Mouse (Mus musculus): ENCODE data around the gene Pold2.

The Pold2 gene

DNA sequence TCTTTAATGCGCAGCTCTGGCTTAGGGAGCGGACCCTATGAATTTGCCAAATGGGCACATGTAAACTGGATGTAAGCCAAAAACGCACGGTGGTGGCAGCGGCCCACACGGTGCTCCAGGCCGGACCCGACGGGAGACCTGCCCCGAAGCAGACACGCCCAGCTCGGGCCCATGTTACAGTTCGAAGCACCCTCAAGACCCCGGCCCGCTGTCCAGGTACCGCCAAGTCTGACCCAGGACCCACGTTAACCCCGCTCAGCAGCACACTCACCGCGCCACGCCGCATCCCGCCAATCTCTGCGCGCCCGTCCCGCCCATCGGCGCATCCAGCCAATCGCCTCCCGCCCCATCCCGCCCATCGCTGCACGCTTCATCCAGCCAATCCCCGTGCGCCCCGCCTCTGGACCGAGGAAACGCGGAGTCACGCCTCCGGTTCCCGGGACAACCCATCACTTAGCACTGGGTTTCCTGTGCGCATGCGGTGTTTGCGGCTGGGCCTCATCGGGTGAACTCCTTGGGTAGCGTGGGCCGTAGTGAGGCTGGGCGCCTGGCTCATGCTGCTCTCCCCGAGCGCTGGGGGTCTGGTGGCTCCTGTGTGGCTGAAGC, at the start of gene Pold2:
TSS of gene Pold2 (minus strand) at position 372 of the 606 bp plus-strand sequence.
- peak; percentile 82 for DNase-seq (ENCODE audit: low spot score)

DNA sequence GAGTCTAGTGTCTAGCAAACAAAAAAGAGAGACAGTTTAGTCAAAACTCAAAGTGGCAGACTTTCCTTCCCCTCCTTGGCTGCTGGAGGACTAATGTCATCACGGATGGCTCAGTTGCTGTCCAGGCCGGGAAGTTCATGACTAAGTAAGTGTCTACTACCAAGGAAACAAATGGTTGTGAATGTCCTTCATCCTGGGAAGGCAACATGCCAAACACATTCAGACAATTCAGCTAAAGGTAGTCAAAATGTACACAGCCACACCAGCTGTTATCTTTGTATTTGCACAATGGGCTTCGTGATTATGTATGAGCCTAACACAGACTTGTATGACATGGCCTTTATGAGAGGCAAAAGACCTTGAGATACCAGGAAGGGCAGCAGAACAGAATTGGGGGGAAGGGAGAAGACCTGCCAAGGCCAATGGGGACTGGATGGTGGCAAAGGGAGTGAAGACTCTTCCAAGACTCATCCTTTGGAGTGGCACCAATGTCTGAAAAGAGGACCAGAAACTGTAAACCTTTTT, 48.7 kb upstream of the Pold2 start:
- no peak for DNase-seq (ENCODE audit: low spot score)

DNA sequence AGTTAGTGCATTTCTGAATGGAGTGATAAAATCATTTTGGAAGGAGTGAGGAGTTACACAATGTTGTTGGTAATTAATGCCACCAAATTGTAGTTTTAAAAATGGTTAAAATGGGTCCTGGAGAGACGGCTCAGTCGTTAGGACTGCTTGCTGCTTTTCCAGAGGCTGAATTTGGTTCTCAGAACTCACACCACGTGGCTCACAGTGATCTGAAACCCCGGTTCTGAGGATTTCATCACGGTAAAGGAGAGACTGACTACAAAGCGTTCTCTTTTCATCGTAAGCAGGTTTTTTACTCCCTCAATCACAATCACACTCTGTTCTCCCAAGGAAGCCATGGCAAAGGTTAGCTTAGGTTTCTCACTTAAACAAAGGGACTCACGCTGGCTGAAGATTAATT, 46.6 kb upstream of the Pold2 start:
- no peak for DNase-seq (ENCODE audit: low spot score)

DNA sequence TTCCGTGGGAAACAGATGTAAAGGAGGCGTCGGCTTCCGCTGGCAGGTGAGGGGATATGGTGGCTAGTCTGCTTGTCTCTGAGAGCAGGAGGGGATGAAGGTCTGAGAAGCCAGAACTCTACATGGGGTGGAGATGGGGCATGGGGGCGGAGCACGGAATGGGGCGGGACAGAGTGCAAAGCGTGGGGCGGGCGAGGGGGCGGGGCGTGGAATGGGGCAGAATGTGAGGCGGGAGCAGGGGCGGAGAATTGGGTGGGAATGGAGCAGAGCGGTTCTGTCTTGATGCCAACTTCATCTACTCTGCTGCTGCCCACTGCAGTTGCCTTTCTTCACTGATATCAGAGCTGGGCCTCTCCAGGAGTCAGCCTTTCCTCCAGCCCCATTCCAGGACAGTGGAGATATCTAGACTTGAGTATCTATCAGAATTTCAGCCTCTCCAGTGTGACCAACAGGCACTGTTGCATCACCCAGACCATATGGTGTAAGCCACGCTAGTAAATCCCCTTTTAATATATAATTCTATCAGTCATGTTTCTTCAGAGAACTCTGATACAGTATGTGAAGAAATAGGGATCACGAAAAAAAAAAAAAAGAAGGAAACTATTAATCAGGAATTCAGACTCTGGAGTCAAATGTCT, 42.4 kb upstream of the Pold2 start:
- no peak for DNase-seq (ENCODE audit: low spot score)

DNA sequence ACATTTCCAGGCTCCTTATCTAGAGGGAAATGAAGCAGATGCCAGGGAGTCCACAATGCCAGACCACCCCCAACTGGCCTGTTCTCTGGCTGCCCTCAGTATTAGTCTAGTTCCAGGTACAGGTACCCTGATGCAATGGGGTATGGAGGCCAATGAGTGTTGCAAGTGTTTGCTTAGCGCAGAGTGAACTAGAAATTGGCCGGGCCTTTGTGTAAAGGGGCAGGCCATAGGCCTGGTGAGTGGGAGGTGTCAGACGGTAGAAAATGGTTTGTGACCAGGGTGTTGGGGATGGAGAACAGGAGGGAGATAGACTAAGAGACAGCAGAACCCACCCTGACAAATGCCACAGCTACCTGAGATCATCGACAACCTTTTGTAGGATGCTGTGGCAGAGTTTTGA, 41.5 kb upstream of the Pold2 start:
- no peak for DNase-seq (ENCODE audit: low spot score)

DNA sequence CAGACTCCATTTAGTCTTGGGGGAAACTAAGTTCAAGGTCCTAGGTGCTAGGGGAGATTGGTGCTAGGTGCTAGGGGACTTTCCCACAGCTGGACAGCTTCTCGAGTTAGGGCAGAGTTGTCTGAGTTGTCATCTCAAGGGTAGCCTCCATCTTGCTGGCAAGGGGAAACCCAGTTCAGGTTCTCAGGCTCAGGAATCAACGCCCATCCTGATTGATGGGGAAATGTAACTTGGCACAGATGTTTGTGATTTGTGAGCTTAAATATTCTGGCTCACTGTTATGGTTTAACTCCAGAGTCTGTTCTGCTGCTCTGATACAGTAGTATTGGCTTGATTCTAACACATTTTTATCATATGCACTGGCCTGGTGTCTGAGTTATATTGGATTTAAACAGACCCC, 40.0 kb upstream of the Pold2 start:
- DNase-seq (ENCODE audit: low spot score): no peak

DNA sequence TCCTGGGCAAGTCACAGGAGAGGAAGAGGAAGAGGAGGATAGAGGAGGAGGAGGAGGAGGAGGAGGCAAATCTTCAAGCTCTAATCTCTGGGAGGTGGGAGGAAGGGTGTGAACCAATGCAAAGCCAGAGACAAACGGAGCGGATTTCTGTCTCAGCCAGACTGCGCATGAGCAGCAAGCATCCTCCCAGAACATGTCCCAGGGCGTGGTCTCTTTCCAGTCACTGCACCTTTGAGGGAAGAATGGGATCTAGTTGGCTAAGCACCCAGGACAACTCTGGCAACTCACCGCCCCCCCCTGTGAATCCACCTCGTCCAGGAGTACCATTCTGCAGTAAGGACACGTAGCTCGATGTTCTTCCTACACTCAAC, 38.1 kb upstream of the Pold2 start:
- DNase-seq (ENCODE audit: low spot score): no peak

DNA sequence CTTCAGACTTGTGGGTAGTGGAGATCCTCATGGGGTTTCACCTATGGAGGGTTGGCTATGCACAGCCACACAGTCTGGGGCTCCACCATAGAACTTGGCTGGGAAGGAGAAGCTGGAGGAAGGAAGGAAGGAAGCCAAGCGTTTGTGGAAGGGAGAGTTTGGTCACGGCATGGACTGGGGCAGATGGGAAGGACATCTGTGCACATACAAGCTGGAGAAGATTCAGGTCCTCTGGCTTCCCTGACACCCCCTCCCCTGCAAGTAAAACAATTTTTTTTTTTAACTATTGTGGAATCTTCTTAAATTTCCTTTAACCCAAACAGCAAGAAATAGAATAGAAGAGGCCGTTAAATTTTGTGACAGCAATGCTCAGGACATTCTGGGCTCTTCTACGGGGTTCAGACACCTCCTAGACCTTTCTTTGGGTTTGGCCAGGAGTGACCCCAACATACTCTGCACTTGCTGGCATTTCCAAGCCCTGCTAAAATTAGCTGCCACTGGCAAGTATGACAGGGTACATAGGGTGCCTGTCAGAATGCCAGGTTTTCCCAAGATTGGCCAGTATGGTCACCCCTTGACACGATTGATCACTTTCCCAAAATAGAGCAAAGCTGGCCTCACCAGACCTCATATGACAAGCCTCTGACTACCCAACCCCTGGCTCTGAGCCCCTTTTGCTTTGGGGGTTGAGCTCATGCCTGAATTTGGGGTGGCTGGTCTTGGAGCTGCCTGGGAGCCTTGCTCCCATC, 37.5 kb upstream of the Pold2 start:
- no peak for DNase-seq (ENCODE audit: low spot score)

DNA sequence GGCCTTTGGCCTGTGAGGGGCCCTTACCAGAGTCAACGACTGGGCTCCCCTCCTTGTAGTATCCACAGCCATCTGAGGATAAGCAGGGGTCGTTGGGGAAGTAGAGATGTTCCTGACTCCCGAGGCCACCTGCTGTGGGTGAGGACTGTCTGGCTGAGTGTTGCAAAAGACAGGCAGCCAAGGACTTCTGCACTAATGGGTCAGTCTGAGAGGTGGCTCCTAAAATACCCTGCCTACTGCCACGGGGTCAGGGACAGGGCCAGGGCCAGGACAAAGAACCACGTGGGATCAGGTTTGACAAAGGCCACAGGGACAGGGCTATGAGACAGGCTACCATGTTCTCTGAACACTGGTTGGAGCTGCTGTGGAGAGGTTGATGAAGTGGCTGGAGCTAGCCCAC, 36.8 kb upstream of the Pold2 start:
- no peak for DNase-seq (ENCODE audit: low spot score)

DNA sequence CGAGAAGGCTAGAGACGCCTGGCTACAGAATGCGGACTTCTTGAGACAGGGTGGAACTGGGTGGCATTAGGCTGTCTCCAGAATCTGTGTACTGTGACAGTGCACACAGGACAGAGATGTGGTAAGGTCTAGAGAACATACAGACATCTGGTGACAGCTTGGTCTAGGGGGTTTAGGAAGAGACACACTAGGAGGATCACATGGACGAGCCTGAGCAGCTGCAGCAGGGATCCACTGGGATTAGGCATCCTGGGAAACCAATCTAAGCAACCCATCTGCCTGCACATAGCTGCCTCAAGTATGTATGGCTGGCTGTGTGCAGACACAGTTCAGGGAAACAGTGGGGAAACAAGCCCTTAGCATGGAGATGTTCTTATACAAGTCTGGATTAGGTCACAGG, 35.8 kb upstream of the Pold2 start:
- no peak for DNase-seq (ENCODE audit: low spot score)

DNA sequence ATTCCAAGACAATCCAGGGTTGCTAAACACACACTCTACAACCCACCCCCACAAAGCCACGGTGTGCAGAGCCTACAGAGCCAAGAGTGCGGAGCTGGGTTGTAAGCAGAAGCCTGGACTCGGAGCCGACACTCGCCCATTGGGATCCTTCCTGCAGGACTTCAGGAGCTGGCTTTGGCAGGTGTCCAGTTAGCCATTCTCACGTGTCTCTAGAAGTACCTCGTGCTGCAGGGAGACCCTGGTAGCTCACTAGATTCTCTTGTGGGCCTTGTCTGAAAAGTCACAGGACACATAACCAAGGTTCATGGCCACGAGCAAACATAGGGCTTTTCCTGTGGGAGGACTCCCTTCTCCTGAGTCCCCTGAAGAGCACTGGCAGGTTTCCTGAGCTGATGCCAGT, 35.2 kb upstream of the Pold2 start:
- DNase-seq (ENCODE audit: low spot score): no peak

DNA sequence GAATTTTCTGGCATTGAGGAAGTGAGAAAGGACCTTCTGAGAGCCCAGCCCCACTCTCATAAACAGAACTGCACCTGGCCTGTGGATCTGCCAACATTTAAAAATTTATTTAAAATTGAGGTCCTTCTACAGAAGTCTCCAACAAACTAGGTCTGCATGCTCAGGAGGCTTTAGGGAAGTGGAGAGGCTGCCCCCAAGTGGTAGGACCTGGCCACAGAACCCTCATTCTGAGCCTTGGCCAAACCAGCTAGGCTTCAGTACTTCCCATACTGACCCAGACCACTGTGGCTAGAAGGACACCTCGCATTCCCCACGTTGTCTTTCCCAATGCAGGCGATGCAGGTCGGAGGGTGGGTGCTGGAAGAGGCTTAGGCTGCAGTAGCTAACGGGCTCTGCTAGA, 34.5 kb upstream of the Pold2 start:
- DNase-seq (ENCODE audit: low spot score): no peak

DNA sequence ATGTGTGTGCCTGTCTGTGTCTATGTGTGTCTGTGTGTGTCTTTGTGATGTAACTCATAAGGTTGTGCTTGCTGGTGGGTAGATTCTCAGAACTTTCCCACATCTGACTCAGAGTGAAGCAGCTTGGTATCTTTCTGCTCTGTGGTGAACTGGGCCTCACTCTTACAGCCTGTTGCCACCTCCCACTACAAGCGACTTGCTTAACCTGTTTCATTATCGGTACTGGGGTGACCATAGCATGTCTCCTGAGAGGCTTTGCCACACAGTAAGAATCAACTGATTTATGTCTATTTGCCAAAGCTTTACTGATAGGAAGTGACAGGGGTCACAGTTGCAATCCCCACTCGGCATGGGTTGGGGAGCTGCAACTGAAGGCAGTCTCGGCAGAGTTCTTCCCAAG, 30.6 kb upstream of the Pold2 start:
- DNase-seq (ENCODE audit: low spot score): no peak

DNA sequence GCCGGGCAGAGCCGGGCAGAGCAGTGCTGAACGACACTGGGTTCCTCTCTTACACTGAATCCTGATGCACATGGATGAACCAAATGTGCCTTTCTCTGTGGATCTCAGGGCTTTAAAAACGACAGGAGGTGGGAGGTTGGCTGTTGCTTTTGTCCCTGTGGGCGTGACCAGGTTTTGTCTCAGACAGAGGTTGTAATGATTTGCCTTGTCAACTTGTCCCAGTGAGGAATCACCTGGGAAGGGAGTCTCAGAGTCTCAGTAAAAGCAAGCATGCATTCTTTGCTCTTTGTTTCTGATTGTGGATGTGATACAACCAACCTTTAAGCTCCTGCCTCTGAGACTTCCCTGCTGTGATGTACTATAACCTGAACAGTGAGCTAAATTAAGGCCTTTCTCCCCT, 29.0 kb upstream of the Pold2 start:
- no peak for DNase-seq (ENCODE audit: low spot score)

DNA sequence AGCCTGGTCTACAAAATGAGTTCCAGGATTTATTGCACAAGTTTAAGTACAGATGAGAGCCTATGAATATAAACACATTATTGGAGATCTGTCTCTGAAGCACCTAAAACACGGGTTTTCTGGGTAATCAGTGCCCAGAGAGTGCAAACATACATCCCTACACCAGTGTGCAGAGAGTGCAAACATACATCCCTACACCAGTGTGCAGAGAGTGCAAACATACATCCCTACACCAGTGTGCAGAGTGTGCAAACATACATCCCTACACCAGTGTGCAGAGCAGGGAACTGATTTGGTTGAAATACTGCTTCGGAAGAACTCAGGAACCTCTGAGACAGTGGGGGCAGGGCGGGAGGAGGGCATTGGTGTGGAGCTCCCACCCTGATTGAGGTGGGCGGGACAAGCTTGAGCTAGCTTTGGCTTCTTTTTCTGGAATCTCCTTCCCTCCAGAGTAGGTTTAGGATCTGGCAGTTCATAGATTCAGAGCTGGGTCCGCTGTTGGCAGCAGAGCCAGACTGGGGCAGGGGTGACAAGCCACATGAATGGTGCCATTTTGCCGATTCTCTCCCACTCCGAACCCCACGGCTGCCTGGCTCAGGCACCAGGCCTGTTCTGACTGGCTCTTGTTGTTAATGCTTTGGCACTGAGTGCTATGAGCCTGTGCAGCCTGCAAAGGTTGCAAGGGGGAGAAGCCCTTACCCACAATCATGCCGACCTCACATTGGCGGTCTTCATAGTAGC, 27.9 kb upstream of the Pold2 start:
- no peak for DNase-seq (ENCODE audit: low spot score)

DNA sequence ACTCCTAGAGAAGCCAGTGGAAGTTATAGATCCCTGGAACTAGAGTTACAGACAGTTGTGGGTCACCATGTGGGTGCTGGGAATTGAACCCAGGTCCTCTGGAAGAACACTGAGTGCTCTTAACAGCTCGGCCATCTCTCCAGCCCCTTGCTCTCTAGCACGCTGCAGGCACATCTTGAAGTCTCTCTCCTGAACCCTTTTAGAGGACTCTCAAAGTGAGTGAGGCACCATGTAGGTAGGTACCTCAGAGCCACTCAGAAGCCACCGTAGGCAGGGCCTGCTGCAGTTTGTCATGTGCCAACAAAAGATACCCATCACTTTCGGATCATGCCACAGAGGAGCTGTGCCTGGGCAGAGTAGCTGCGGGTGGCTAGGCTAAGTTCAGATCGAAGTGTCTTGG, 26.8 kb upstream of the Pold2 start:
- no peak for DNase-seq (ENCODE audit: low spot score)

DNA sequence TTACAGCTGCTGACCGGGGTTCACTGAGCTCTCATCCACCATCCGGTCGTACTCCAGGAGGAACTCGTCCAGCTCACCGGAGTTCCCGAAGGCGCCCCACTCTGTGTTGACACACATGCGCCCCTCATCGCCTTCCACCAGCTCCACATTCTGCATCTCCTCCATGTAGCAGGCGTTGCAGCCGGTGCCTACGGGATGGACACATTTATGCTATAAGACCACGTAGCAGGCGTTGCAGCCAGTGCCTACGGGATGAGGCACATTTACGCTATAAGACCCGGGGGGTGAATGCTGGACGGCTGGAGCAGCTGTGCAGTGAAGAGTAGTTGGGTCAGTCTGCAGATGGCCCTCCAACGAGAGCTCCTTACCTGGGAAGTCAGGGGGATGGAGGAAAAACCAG, 26.3 kb upstream of the Pold2 start:
- no peak for DNase-seq (ENCODE audit: low spot score)

DNA sequence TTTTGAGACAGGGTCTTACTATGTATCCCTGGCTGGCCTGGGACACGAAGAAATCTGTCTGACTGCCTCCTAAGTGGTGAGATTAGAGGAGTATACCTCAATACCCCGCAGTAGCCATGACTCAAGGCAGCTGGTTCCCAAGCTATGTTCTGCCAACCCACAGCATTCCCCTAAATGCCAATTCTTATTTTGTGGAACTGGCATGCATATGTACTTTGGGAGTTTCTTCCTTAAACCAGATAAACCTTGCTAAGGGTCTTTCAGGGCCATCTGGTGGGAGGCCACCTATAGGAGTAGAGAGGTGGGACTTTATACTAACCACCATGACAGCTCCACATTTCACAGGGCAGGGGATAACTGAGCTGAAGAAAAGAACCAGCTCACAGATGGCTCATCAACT, 25.8 kb upstream of the Pold2 start:
- no peak for DNase-seq (ENCODE audit: low spot score)

DNA sequence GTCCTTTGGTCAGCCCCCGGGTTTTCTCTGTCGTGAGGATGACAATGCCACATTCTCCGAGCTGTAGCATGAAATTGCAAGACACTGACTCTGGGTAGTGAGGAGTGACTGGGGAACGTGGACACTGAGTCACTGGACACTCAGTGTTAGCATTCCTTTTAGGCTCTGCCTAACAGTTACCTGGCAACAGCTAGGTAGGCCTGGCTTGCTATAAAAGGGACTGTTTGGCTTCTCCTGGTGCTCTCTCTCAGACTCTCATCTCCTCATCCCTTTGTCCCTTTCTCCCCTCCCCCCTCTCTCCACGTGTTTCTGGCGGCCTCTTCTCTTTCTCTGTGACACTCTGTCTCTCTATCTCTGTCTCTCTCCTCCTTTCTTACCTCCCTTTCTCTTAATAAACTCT, 24.3 kb upstream of the Pold2 start:
- DNase-seq (ENCODE audit: low spot score): no peak

DNA sequence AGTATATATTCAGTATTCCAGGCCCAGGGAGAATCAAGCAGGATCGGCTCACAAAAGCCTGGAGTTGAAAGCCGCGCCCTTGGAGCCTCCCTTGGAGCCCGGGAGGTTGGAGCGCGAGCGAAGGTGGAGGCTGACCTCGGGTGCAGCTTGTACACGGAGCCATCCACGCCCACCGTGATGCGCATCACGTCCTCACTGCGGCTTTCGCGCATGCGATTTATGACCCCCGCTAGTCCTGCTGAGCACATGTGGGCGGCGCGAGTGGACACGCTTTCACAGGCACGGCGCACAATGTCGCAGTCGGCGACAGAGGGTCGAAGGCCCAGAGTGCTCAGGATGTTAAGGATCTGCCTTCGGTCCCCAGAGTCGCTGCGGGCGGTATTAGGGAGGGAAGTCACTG, 23.9 kb upstream of the Pold2 start:
- DNase-seq (ENCODE audit: low spot score): no peak

DNA sequence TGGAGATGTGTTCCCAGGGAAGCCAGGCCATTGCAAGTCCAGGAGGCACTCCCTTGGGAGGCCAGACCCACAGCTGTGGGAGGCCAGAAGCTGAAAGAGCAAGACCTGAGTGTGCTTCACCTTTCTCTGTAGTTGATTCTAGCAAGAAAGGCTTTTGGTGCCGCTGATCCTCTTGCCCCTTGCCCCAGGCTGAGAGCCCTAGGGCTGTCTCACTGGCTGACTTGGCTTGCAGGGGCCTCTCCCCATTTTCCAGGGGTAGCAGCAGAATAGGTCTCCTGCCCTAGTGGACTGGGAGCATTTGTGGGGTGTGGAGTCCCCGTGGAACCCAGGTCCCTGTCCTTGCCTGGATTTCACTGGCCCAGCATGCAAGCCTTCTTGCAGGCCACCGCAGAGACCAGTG, 23.2 kb upstream of the Pold2 start:
- no peak for DNase-seq (ENCODE audit: low spot score)

DNA sequence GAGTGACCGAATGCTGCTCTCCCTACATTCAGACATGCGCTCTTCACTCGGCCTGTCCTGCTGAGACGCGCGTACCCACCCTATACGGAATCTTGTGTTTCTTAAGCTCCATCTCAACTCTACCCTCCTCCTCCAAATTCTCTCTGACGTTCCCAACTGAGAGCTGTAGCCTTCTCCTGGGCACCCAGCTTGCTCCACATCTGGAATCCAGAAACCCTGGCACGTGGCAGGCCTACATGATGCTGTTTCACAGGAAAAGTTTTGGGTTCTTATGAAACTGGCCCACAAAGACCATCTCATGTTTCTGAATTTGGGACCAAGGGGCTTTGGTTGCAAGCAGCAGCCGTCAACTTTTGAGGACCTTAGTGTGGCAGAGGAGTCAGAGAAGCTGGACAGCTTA, 21.2 kb upstream of the Pold2 start:
- no peak for DNase-seq (ENCODE audit: low spot score)

DNA sequence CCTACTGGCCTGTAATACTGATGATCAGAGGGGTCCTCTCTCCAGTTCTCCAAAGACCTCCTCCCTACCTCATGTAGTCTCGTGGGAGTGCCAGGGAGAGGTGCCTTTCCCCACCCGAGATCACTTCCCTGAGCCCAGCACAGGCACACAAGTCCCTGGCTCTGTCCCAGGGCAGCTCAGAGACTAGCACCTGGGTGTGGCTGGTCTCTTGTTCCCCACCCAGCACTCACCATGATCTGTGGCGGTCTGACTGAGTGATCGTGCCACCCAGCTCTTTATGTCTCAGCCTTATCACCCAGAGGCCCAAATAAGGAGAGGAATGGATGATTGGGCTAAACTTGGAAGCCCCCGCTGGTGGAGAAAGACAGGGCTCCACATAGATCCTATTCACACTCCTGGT, 20.4 kb upstream of the Pold2 start, which contains the start of gene Myl7:
TSS of gene Myl7 (minus strand) at position 252 of the 400 bp plus-strand sequence.
- DNase-seq (ENCODE audit: low spot score): no peak
